Mouse (Mus musculus) cerebellum, adult (tissue): ENCODE results near the gene Mesp2.

Experiments used
- ATAC-seq: cut with Nextera tagmentation; 2 replicates; pipeline ENCODE4 v1.9.2; 2017; ENCODE audit warnings: mild to moderate bottlenecking, moderate library complexity, mixed read lengths; ENCODE audit not compliant: insufficient number of reproducible peaks, low FRiP score, low TSS enrichment

Mesp2 gene

GRCm38 (mm10) chr7:79858956-79859630, 48.6 kb downstream of the Mesp2 start:
- ATAC-seq, result no peak

- no peak for ATAC-seq
Observed at GRCm38 (mm10) chr7:79860811-79861210, 50.3 kb downstream of the Mesp2 start, which contains the start of gene Anpep. Anpep (minus strand) TSS chr7:79861059.

- no peak for ATAC-seq
Observed at GRCm38 (mm10) chr7:79861794-79862193, 51.3 kb downstream of the Mesp2 start.
